Mouse (Mus musculus) liver, embryonic 14.5 days (tissue): ENCODE results near the gene Dnal1. TPM values are rescaled to one million over a fixed set of nuclear protein-coding genes. Genes with fewer than 3 reads are reported as not detected.

Source experiments
- ATAC-seq: fragments of 200-750 bp; cut with Nextera tagmentation; 2 replicates; pipeline ENCODE4 v1.8.0; 2017; ENCODE audit warnings: moderate number of reproducible peaks, mild to moderate bottlenecking, moderate library complexity; ENCODE audit not compliant: insufficient read depth
- DNase-seq, 3 experiments: peaks; one replicate each; pipeline ENCODE4 v3.0.0-alpha.2; 2012 to 2013; ENCODE audit warnings: low read depth in 3 of 3, low spot score in 3 of 3
- H3K27ac ChIP-seq: fragments of 300-500 bp; sonication (generic); 2 replicates; pipeline ENCODE4 v1.5.1; 2014; ENCODE audit warnings: moderate library complexity, mild to moderate bottlenecking, control low read depth, inconsistent platforms
- H3K27me3 ChIP-seq: fragments of 300-500 bp; sonication (generic); 2 replicates; pipeline ENCODE4 v1.6.1; 2014; ENCODE audit warnings: mild to moderate bottlenecking, low read length, moderate library complexity; ENCODE audit not compliant: control insufficient read depth, insufficient read depth
- H3K36me3 ChIP-seq: fragments of 300-500 bp; sonication (generic); replicated peaks from 2 replicates; pipeline ENCODE4 v1.6.1; 2014; ENCODE audit warnings: low read depth; ENCODE audit not compliant: control insufficient read depth, insufficient read depth
- H3K4me1 ChIP-seq, 2 experiments: fragments of 200-500 bp in 1 of 2; fragments of 300-500 bp in 1 of 2; sonication (generic) in 1 of 2; replicated peaks; 2 replicates each; pipeline ENCODE4 v1.6.1; 2012 to 2014; ENCODE audit warnings: antibody characterized with exemption in 1 of 2, inconsistent platforms in 1 of 2, low read length in 1 of 2; ENCODE audit not compliant: control insufficient read depth in 2 of 2, insufficient read depth in 2 of 2
- H3K4me2 ChIP-seq: fragments of 300-500 bp; sonication (generic); 2 replicates; pipeline ENCODE4 v1.6.1; 2014; ENCODE audit warnings: low read depth, mild to moderate bottlenecking, control low read depth, moderate library complexity
- H3K4me3 ChIP-seq, 2 experiments: fragments of 200-500 bp in 1 of 2; fragments of 300-500 bp in 1 of 2; sonication (generic) in 1 of 2; 2 replicates each; pipeline ENCODE4 v1.5.1; 2012 to 2014; ENCODE audit warnings: low read depth in 2 of 2, low read length in 2 of 2, mild to moderate bottlenecking in 2 of 2, control low read depth in 1 of 2, inconsistent platforms in 1 of 2, moderate library complexity in 1 of 2; ENCODE audit not compliant: insufficient read depth in 1 of 2
- H3K9ac ChIP-seq: fragments of 300-500 bp; sonication (generic); replicated peaks from 2 replicates; pipeline ENCODE4 v1.6.1; 2014; ENCODE audit warnings: mild to moderate bottlenecking, control low read depth, moderate library complexity
- H3K9me3 ChIP-seq: fragments of 300-500 bp; sonication (generic); 2 replicates; pipeline ENCODE4 v1.6.1; 2016; ENCODE audit warnings: low read length, mixed read lengths; ENCODE audit not compliant: control insufficient read depth
- CTCF ChIP-seq: IDR thresholded peaks from 2 replicates; pipeline ENCODE4 v1.5.1; 2016; ENCODE audit warnings: antibody characterized with exemption, low read depth, control low read depth
- EP300 ChIP-seq: IDR thresholded peaks from 2 replicates; pipeline ENCODE4 v1.6.1; 2016; ENCODE audit warnings: antibody characterized with exemption, low read depth
- WGBS: fragments of 180-500 bp; shearing (Covaris S2); extraction: QIAGEN DNeasy Blood & Tissue Kit; methylation state at CpG from one replicate; pipeline ENCODE4 v1.1.7; 2014; ENCODE audit not compliant: insufficient replicate concordance; 5-methylcytosine and 5-hydroxymethylcytosine counted together
- polyA plus RNA-seq, 2 experiments: library from polyadenylated mRNA; depleted of rRNA in 1 of 2; stranded (reverse) in 1 of 2; unstranded in 1 of 2; fragments of >200 nt; fragmentation: Nextera tagmentation in 1 of 2; extraction: Ambion mirVana in 1 of 2; gene quantifications; 2 replicates each; pipeline versions ENCODE4 v1.2.1 to v1.2.3; 2012 to 2014

The Dnal1 gene
- polyA plus RNA-seq, 2 experiments: 0.04 to 0.44 TPM

- Histone ChIP-seq H3K4me3 (no peak overlapping the region), H3K9ac (no peak overlapping the region), H3K27me3 (no peaks in the 10 kb centered on the region), H3K4me1 (peaks cover 35 to 41% of the 10 kb centered on the region in 2 experiments), H3K27ac (no peak overlapping the region), H3K36me3 (peaks cover 7% of the 10 kb centered on the region), H3K4me2 (no peak overlapping the region), H3K9me3 (no peaks in the 10 kb centered on the region)
- ATAC-seq: no peak
- TF ChIP-seq EP300 (no peak), CTCF (no peak)
- no peak for DNase-seq
- 81% methylated on average over 6 of the region's 6 CpGs for WGBS
Measured at GRCm38 (mm10) chr12:84185547-84185946, 71.4 kb downstream of the Dnal1 start.

DNA sequence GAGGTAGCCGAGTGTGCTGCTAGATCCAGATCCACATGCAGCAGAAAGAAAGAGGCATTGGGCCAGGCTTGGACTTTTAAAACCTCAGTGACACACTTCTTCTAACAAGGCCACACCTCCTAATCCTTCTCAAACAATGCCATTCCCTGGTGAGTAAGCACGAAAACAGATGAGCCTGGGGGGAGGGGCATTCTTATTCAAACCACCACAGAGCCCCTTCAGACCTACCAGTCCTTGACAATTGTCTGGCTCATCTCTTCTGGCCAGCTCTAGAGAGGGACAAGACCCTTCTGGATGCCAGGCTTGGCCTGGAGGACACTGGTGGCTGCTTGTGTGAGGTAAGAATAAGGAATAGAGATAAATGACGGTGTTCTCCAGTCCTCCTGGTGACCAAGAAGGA lies 72.4 kb downstream of the Dnal1 start:
- H3K4me1 ChIP-seq: peaks cover 35 to 40% of the 10 kb centered on the region in 2 experiments
- no peak overlapping the region for H3K4me2 ChIP-seq
- H3K27ac ChIP-seq: no peak overlapping the region
- ATAC-seq (no peak), DNase-seq (no peak)
- TF ChIP-seq CTCF (no peak), EP300 (no peak)
- WGBS: 86% methylated on average over 3 of the region's 3 CpGs
- peaks cover 7% of the 10 kb centered on the region for H3K36me3 ChIP-seq
- no peak overlapping the region for H3K4me3 ChIP-seq
- no peaks in the 10 kb centered on the region for H3K9me3 ChIP-seq
- H3K9ac ChIP-seq: no peak overlapping the region
- H3K27me3 ChIP-seq: no peaks in the 10 kb centered on the region

GRCm38 (mm10) chr12:84186950-84187349 lies 72.8 kb downstream of the Dnal1 start:
- ATAC-seq (no peak), DNase-seq (no peak)
- TF ChIP-seq EP300 (no peak), CTCF (no peak)
- H3K4me1 ChIP-seq: peaks cover 35 to 40% of the 10 kb centered on the region in 2 experiments
- H3K27ac ChIP-seq: no peak overlapping the region
- H3K36me3 ChIP-seq: peaks cover 7% of the 10 kb centered on the region
- 89% methylated on average over 5 of the region's 5 CpGs for WGBS
- no peak overlapping the region for H3K4me3 ChIP-seq
- H3K27me3 ChIP-seq: no peaks in the 10 kb centered on the region
- H3K9ac ChIP-seq: no peak overlapping the region
- H3K9me3 ChIP-seq: no peaks in the 10 kb centered on the region
- no peak overlapping the region for H3K4me2 ChIP-seq

DNA sequence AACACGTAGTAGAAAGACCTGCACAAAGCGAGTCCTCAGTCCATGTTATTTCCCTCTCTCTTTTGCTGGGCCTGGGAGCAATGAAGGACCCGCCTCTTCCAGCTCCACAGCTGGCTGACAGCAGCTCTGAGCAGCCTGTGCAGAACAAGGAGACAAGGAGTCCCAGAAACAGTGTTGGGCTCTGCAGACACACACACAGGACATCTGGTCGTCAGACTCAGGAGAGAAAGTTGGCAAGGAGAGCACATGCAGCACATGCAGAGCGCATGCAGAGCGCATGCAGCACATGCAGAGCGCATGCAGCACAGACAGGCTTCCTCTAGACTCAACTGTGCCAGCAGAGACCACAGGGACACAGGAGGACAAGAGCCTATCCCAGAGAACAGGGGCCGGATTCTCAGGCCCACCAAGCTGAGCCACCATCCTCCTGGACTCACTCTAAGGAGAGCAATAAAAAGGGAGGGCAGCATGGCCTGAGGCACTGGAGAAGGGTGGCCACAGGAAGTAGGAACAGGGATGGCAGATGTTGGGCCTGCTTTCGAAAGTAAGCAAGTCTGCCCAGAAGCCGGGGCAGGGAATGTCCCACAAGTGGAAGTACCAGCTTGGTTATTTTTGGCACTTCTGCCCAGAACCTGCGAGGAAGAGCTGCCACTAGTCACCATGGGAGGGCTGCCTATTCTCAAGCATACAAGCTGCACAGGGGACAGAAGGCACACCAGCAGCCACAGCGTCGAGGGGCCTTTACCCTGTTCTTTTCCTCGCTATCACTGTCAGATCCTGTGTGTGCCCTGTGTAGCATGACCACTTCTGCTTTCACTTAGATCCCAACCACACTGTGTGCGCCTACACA lies 73.8 kb downstream of the Dnal1 start:
- no peak for DNase-seq
- Histone ChIP-seq H3K4me1 (peaks cover 33 to 39% of the 10 kb centered on the region in 2 experiments), H3K4me2 (no peak overlapping the region), H3K4me3 (no peak overlapping the region), H3K36me3 (peaks cover 7% of the 10 kb centered on the region), H3K27ac (no peak overlapping the region), H3K27me3 (no peaks in the 10 kb centered on the region), H3K9me3 (no peaks in the 10 kb centered on the region), H3K9ac (no peak overlapping the region)
- TF ChIP-seq CTCF (no peak), EP300 (no peak)
- WGBS: 63% methylated on average over 15 of the region's 15 CpGs
- no peak for ATAC-seq

DNA sequence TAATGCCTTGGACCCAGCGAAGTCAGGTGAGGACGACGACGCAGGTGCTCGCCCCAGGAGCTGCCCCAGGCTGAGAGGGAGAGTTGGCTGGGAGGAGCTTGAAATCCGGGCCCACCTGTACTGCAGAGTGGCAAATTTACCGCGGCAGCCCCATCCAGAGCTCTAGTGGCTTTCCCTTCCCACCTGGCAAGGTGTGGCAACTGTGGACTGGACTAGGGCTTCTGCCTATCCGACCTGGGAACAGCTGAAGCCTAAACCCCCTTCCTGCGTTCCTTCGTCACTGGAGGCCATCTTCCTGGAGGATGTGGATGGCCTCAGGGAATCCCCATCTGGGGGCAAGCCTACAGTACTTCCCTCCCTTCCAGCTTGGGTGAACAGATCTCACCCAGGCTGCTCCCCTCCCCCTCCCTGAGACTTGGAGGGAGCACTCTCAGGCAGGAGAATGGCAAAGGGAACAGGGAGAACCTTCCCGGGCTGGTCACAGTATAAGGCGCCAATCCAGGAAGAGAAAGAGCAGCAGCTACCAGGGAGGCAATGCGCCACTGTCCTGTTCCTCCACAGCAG lies 74.8 kb downstream of the Dnal1 start:
- no peak for ATAC-seq
- no peak for DNase-seq
- H3K36me3 ChIP-seq: peaks cover 7% of the 10 kb centered on the region
- H3K9me3 ChIP-seq: no peaks in the 10 kb centered on the region
- no peak overlapping the region for H3K9ac ChIP-seq
- H3K27ac ChIP-seq: no peak overlapping the region
- H3K27me3 ChIP-seq: no peaks in the 10 kb centered on the region
- H3K4me1 ChIP-seq: peaks cover 30 to 38% of the 10 kb centered on the region in 2 experiments
- TF ChIP-seq CTCF (no peak), EP300 (no peak)
- WGBS: 69% methylated on average over 14 of the region's 14 CpGs
- H3K4me2 ChIP-seq: peak overlapping the region; percentile 18; the same call in 1 of the 2 replicates
- H3K4me3 ChIP-seq: no peak overlapping the region
